Comparison of ENCODE assay signal across 8 mouse cellular contexts in genomic region chr17:27228216-27228915, GRCm38 (mm10). TPM values are rescaled to one million over a fixed set of nuclear protein-coding genes. Genes with fewer than 3 reads are reported as not detected.
DNase-seq lines count a peak whose midpoint lies in the region; ATAC-seq lines count a peak whose summit lies in the region.

No protein-coding gene starts in this region.

- WGBS in forebrain, embryonic 11.5 days = 19% methylated on average over 11 of the region's 11 CpGs
- WGBS in forebrain, embryonic 15.5 days = 17% methylated on average over 11 of the region's 11 CpGs

- H3K9ac ChIP-seq in forebrain, embryonic 11.5 days (ENCODE audit: low read length) = no peak overlapping the region
- no peak overlapping the region for H3K9ac ChIP-seq in forebrain, embryonic 15.5 days (replicated peaks)

- no peak overlapping the region for H3K4me3 ChIP-seq in forebrain, embryonic 11.5 days (ENCODE audit: low read depth, low read length)
- H3K4me3 ChIP-seq in forebrain, embryonic 15.5 days = no peak overlapping the region

- no peaks in the 10 kb centered on the region for H3K9me3 ChIP-seq in forebrain, embryonic 11.5 days (ENCODE audit: control insufficient read depth, low read length)
- no peaks in the 10 kb centered on the region for H3K9me3 ChIP-seq in forebrain, embryonic 15.5 days

- DNase-seq in forebrain, embryonic 11.5 days (ENCODE audit: low spot score) = peak; percentile 87
- peak; percentile 69 to 70 for DNase-seq in B cell, adult 2 months
- DNase-seq in c-Kit-positive CD71-negative TER-119-negative erythroid progenitor cells, embryonic 14.5 days (ENCODE audit: low read depth) = peak; percentile 54
- DNase-seq in lung, postnatal 14 days = peak; percentile 83
- DNase-seq in retina, postnatal 1 day = peak; percentile 87
- no peak for DNase-seq in frontal cortex, postnatal 14 days (ENCODE audit: low spot score in 2 of 2)

- ATAC-seq in forebrain, embryonic 11.5 days (replicated peaks; ENCODE audit: low FRiP score) = no peak
- ATAC-seq in forebrain, embryonic 15.5 days (replicated peaks) = no peak
- peak; percentile 65 to 76; a peak in 3 of 4 replicates for ATAC-seq in hematopoietic stem cell, adult 5-6 weeks (replicated peaks in 1 of 2; ENCODE audit: insufficient read depth in 1 of 2, low FRiP score in 2 of 2, low TSS enrichment in 1 of 2, low read depth in 1 of 2, poor library complexity in 2 of 2, severe bottlenecking in 2 of 2)

- no peak overlapping the region for H3K4me2 ChIP-seq in forebrain, embryonic 11.5 days (ENCODE audit: low read depth, low read length, severe bottlenecking)
- H3K4me2 ChIP-seq in forebrain, embryonic 15.5 days (replicated peaks) = no peak overlapping the region

- no peaks in the 10 kb centered on the region for H3K27me3 ChIP-seq in forebrain, embryonic 11.5 days (ENCODE audit: control insufficient read depth, insufficient read depth, low read length)
- H3K27me3 ChIP-seq in forebrain, embryonic 15.5 days = 0 out of 2 replicates have a peak, but pooled peaks cover 11% of the 10 kb centered on the region

- 0 out of 2 replicates have a peak, but pooled peaks cover 3% of the 10 kb centered on the region for H3K4me1 ChIP-seq in forebrain, embryonic 11.5 days (replicated peaks; ENCODE audit: control insufficient read depth, insufficient read depth, low read length)
- H3K4me1 ChIP-seq in forebrain, embryonic 15.5 days = peaks cover 32% of the 10 kb centered on the region

- no peaks in the 10 kb centered on the region for H3K36me3 ChIP-seq in forebrain, embryonic 11.5 days (ENCODE audit: control insufficient read depth, insufficient read depth, low read length)
- H3K36me3 ChIP-seq in forebrain, embryonic 15.5 days = no peaks in the 10 kb centered on the region

- no peak overlapping the region for H3K27ac ChIP-seq in forebrain, embryonic 11.5 days (ENCODE audit: low read depth, low read length)
- no peak overlapping the region for H3K27ac ChIP-seq in forebrain, embryonic 15.5 days (replicated peaks)

RNA-seq across cellular contexts. Expression of gene Lemd2, which starts 24.1 kb away (rescaled TPM):
- 18.1 and 27.8 TPM in 2 replicates for polyA plus RNA-seq in forebrain, embryonic 11.5 days (2014; fragmentation: Nextera tagmentation; extraction: Ambion mirVana)
- 22.3 and 23.2 TPM in 2 replicates for polyA plus RNA-seq in forebrain, embryonic 15.5 days (2015; fragmentation: Nextera tagmentation; extraction: Ambion mirVana)
- 35.3 and 70.7 TPM in 2 replicates for total RNA-seq in hematopoietic stem cell, adult 5-6 weeks (2017)

Comparison
In these comparisons a context has a peak if more than half of its experiments do, and no peak if none do; other contexts are left out.
1. ATAC-seq: peak in hematopoietic stem cell, adult 5-6 weeks (2 of 2); none in forebrain, embryonic 11.5 days (single experiment) and forebrain, embryonic 15.5 days (single experiment).
2. DNase-seq: peak in forebrain, embryonic 11.5 days (single experiment), B cell, adult 2 months (2 of 2), c-Kit-positive CD71-negative TER-119-negative erythroid progenitor cells, embryonic 14.5 days (single experiment), lung, postnatal 14 days (single experiment) and retina, postnatal 1 day (single experiment); none in frontal cortex, postnatal 14 days (0 of 2).